Mouse (Mus musculus) WW6 (cell line): ENCODE measurements around the gene Hoxa13.

Experiments
- DNase-seq: peaks from one replicate; pipeline ENCODE4 v3.0.0-alpha.2; 2013; ENCODE audit warnings: low read depth, low spot score

The Hoxa13 gene

DNA sequence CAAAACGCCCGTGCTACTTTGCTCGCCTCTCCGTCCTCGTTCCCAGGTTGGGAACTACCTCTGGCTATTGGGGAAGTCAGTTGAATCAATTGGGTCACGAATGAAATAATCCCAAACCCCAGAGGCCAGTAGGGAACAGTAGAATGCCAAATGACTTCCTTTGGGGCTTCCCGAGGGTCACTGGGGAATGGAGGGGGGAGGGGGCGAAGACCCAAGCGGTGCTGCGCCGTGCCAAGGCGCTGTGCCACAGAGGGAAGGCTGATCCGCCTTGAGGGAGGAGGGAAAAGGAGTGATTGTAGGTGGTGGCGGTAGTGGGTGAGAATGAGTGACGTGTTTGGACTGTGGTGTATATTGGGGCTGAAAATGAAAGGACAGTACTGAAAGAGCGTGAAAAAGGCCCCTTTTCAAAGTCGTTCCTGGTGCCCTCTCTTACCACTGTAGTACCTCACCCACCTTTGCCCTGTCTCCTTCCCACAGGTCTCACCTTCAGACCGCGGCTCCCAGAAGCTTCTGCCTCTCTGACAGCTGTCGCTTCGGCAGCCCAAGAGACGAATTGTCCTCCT is 48.0 kb downstream of the Hoxa13 start:
- no peak for DNase-seq

DNA sequence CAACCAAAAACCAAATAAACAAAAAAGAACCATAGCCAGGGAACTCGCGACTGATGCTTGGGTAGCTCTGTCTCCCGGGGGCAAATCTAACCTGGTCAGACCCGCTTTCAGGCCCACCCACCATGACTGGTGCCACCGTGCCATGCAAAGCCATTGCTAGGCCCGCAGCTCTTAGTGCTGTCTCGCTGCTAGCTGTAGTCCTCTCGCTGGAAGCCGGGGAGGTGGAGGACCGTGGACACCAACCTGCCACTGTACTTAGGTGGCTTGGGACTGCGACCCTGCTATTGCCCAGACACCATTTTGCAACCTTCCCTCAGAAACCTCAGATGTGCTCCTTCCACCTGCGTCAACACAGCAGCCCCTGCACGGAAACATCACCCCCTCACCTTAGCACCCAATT is 48.7 kb downstream of the Hoxa13 start:
- no peak for DNase-seq

DNA sequence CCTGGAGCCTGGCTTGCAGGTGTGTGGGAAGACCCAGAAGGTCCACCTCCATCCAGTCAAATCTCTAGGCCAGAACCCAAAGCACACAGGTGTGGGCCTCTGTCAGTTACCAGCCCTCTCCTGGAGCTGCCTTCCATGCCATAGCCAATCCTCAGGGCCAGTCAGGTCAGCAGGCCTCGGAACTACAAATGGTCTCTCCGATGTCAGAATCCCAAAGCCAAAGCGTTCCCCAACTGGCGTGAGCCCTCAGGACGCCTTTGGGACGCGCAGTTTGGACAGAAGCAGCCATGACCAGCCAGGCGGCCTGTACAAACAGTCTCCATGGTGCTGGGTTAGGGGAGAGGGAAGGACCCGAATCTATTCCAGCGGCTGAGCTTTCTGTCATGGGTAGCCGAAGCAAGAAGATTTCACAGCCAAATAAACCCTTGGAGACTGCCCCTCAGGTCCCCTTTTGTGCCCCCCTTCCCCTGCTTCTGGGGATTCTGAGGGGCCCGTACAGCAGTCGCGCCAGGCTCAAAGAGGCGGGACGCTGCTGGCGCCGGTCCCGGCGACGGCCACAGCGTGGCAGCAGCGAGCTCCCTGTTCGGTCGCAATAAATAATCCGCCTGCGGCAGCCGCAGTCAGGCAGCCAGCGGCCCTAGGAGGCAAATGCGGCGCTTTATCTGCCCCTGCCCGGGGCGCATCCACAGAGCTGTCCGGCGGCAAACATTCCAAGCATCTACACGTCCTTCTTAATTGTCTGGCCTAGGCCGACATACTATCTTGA is 49.3 kb downstream of the Hoxa13 start:
- DNase-seq, result no peak

DNA sequence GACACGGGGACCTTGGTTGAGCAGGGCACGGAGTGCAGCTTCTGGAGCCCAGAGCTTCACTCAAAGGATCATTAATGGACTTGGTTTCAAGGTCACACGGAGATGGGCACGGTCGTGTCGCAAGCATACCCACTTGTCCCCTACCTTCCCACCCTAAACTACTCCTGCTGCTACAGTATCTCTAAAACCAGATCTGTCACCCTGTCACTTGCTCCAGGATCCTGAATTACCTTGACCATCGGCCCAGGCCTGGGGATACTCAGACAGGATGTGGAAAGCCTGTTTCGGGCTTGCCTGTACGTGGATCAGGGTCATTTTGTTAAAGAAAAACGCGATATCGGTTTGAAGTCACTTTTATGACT is 51.0 kb downstream of the Hoxa13 start:
- no peak for DNase-seq

DNA sequence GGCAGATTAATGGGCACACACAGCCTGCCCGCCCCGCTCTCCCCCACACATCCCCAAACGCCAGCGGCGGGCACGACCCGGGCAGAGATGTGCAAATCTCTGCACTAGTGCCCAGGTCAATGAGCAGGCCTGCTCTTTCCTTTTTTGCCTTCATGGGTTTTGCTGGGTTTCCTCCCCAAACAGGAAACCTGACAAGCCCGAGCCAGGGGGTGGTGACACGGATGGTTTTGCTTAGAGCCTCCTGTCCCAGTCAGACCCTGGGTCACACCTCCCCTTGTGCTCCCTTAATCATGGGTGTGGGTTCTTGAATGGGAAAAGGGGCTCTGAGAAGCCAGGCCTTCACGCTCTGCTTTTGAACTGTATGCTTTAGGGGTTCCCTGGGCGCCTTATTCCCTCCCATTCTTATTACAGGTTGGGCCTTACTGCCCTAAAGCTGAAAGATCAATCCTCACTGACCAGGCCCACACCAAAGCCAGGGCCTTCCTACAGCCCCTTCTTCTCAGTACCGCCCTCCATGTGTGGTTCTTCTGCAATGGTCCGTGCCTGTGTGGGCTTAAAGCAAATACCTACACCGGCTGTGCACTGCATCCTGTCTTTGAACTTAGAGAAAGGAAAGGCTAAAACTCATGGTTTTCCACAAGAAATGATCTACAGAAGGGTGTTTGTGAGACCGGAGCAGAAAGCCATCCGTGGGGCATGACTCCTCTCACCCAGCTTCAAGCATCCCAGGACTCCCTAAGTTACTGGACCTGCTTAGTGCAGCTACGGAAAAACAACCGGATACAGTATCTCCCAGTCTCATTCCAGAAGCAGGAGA is 51.6 kb downstream of the Hoxa13 start:
- no peak for DNase-seq

DNA sequence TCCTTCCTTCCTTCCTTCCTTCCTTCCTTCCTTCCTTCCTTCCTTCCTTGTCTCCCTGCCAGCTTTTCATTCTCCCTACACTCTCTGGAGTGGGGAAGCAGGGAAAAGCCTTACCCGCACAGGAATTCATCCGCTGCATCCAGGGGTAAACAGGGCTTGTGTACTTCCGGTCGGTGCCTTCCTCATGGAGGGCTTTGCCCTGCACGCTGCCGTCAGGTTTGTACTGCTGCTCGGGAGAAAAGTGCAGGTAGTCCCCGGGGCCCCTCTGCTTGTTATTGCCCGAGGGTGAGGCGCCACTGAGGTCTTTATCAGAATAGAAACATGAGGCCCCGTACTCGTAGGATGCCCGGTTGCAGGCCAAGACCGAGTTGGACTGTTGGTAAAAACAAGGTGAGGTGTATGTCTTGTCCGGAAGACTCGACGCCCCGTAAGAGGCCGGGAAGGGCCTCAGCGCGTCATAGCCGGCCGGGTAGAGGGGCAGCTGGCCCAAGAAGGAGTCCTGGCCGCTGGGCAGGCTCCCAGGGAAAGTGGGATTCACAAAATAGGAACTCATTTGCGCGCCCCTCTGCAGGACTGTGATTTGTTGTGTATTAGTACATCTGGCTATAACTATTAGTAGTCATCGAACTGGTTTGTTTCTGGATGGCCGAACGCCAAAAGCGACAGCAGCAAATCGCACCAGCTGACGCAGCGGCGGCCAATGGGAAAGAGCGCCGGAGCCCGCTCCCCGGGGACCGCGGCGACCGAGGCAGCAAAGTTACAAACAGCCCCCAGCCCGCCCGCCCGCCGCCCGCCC is 52.4 kb downstream of the Hoxa13 start, which contains the start of gene Hoxa6:
TSS of gene Hoxa6 (minus strand) at position 651 of the 796 bp plus-strand sequence.
- DNase-seq, result no peak
